Mouse (Mus musculus) c-Kit-negative CD71-positive TER-119-positive erythroid progenitor cells, embryonic 14.5 days (primary cell): ENCODE measurements around the gene Dusp6.

Experiments used
- DNase-seq: peaks from one replicate; pipeline ENCODE4 v3.0.0-alpha.2; 2013; ENCODE audit warnings: low read depth, low spot score

The Dusp6 gene

GRCm38 (mm10) chr10:99273006-99273405 lies 10.0 kb downstream of the Dusp6 start:
- no peak for DNase-seq

GRCm38 (mm10) chr10:99274640-99275039 lies 11.6 kb downstream of the Dusp6 start:
- no peak for DNase-seq

- DNase-seq: no peak
Observed at GRCm38 (mm10) chr10:99279067-99279880, 16.2 kb downstream of the Dusp6 start.

DNA sequence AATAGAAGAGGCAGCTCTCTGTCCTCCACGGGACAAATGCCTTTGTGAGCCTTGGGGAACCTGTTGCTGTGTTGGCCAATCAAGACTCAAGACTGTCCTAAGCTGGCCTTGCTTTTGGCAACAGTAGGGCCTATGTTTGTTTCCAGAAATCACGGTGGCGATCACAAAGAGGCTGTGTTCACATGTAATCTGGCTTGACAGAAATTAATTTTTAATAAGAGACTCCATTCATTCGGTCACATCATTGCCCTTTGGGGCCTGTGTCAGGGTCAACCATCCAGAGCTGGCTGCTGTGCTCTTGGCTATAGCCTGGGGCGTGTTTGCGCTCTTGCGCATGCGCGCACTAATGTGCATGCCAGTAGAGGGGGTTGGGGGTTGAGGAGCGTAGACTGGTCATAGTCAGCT lies 21.0 kb downstream of the Dusp6 start:
- no peak for DNase-seq

DNA sequence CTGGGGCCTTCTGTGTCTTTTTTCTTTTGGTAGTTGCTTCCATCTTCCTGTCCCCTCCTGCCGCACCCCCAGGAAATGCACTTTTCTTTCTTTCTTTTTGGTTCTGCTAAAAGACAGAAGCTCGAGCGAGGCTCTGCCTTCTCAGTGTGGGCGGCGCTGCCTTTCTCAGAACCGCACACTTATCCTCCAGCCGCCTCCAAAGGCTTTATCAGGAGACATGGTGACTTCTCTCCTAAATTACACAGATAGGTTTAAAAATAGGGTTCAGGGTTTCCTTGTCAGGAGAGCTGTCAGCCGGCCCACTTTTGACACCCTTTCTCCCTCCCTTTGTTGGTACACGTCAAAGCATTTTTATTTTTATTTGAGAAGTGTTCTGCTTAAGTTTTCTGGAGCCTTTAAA lies 21.9 kb downstream of the Dusp6 start:
- DNase-seq: no peak

GRCm38 (mm10) chr10:99285759-99286158 lies 22.7 kb downstream of the Dusp6 start:
- no peak for DNase-seq

- DNase-seq: no peak
Observed at GRCm38 (mm10) chr10:99286213-99286612, 23.2 kb downstream of the Dusp6 start.

DNA sequence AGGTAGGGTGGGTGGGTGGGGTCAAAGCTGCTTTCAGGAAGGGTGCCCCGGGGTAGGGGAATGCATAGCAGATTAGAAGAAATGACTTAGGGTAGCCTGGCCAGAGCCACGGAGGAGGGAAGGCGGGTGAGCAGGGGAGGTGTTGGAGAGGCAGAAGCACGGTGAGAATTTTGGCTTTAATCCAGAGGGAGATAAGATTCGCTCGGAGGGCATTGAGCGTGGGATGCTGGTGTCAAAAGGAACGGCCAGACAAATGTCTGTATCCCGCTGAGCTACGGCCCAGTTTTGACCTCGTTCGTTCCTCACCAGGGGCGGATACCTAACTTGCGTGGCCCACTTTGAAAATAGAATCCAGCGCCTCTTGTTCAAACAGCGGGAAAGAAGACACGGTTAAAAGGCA lies 23.8 kb downstream of the Dusp6 start:
- no peak for DNase-seq

GRCm38 (mm10) chr10:99287206-99287605 lies 24.2 kb downstream of the Dusp6 start:
- no peak for DNase-seq

- DNase-seq: no peak
Observed at GRCm38 (mm10) chr10:99289176-99289575, 26.1 kb downstream of the Dusp6 start.

DNA sequence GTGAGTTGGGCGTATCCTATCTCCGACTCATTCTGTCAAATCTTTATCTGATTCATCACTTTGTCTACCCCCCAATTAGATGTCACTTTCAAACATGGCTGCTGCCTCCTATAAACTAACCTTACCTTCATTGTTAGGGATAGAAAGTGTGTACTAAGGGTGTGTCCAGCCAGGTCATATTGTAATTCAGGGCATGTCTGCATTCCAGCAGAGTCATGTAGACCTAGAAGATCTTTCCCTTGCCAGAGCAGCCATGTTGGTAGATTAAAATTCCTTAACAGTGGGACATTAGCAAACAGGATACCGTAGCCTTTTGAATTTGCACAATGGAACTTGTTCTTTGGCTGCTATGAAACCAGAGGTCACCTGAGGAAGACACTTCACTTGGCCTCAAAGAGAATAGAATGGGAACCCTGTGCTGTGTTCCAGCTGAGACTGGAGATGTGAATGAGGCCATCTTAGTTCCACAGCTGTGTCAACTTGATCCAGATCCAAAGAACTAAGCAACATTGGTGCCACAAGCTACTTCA lies 30.1 kb downstream of the Dusp6 start:
- DNase-seq: no peak

DNA sequence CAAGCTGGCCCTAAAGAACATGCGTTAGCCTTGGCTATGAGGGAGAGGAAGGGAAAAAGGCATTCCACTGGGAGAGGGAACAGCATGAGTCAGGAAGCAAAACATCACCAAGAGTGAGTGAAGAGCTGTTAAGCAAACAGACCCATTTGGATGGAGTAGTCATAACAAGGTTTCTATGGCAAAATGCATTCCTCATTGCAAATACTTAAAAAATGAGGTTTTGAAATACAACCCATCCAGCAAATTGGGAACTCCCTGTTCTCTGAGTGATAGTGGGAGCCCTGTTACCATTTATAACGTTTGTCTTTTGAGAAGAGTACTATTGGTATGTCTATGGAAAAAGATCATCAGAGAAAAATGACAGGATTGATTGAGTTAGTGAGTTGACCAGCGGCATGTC lies 34.7 kb downstream of the Dusp6 start:
- no peak for DNase-seq

DNA sequence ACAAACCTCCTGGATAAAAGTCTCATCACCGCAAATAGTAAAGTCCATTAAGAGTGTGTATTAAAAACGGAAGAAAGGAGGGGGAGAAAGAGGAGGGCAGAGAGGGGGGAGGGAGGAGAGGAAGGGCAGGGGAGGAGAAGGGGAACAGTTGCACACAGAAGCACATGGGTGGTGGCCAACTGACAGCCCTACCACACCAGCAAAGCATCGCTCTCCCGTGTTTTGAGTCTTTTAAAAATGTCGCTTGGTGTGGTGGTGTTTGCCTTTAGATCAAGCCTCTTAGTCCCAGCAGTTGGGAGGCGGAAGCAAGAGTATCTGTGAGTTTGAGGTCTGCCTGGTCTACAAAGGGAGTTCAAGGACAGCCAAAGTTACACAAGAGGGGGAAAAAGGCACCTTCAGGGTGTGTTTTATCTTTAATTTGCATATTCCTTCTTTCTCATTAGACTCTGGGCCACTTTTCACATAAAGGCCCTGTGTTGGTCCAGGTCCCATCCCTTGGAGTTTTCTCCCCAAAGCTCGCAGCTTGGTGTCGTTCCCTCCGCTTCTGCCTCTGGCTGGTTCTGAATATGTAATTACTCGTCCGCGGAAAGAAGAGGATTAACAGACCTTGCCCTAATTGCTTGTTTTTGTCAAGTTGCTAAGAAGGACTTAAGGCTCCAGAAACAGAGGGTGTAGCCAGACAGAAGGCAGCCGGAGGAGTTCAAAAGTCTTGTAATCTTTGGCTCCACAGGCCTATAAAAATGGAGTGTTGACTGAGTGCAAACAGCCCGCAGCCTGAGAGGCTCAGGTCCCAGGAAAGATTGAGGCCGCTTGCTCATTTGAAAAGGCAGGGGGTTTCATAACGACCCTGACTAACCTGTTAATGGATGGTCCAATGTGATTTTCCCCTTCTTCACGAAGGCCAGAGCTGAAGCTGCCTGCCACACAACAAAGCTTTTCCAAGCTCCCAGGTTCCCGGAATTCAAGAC lies 35.6 kb downstream of the Dusp6 start:
- DNase-seq: no peak

DNA sequence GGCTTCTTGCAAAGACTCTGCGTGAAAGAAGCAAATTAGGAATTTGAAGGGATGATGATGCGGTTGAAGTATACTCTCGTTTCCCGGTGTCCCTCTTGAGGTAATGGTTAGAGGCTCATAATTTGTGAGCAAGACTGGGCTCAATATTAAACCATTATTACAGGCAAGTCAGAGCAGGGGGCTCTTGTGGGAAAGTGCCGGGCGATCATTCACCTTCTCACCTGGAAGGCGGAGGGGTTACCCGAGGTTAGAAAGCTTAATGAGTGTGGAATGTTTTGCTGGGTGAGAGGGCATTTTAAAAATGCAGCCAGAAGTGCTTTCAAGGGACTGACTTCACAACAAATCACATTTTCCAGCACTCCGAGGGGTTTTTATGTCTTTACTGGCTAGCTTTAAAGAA lies 36.3 kb downstream of the Dusp6 start:
- no peak for DNase-seq

GRCm38 (mm10) chr10:99302051-99302450 lies 39.0 kb downstream of the Dusp6 start:
- no peak for DNase-seq

DNA sequence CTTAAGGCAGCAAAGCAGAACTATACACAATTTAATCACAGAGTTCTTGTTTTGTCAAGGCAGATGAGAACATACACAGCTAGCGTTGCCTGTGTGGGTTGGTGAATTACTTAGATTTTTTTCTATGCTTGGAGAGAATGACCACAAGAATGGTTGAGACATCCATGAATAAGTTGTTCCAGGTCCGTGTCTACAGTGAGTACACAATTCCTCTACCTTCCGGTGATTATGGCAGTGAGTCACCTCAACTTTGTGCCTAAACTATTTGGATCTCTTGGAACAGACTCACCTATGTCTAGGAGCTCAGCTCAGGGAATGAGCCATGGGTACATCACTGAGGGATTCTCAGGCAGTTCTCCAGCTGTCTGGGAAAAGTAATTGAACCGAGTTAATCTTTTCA lies 45.8 kb downstream of the Dusp6 start:
- DNase-seq: no peak

GRCm38 (mm10) chr10:99309617-99310016 lies 46.6 kb downstream of the Dusp6 start:
- DNase-seq: no peak

- DNase-seq: no peak
Observed at GRCm38 (mm10) chr10:99310204-99310603, 47.2 kb downstream of the Dusp6 start.

DNA sequence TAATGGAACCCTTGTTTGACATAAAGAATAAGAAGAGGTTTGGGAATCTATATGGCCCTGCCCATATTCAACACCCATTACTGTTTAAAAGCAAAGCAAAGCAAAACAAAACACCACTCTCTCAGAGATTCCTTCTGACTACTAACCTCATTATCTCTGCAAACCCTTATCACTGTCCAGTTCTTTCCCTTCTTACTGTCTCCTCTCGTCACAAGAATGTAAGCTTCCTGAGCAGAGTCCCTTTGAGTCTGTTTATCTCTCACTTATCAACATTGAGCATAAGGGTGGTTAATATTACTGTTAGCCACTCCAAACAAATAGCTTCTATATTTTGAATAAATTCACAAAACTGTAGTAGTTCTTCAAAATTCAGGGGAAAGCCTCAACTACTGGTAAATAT lies 48.9 kb downstream of the Dusp6 start:
- no peak for DNase-seq

GRCm38 (mm10) chr10:99314366-99314765 lies 51.3 kb downstream of the Dusp6 start:
- DNase-seq: no peak

DNA sequence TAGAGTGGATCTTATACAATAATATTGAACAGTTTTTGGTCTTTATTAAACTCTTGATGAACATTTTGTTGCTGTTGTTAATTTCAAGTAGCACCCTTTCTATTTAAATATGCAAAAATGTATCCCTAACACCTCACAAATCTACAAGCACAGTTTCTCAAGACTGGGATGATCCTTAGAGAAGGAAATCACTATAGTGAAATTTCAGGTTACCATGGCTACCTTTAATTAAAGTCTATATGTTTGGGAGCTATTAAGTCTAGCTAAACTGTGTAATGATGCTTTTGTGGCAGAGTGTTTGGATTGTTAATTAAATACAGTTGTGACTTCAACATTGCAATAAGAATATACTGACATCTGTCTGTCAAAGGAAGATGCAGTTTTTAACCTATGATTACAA lies 54.0 kb downstream of the Dusp6 start:
- no peak for DNase-seq
